Mouse (Mus musculus): ENCODE data around the gene Nsd1.
"Not testable (repeated sequence)": the region's sequence is repeated elsewhere in the genome, so short reads cannot be mapped to it uniquely, and the experiment has no call there.

Nsd1 gene

DNA sequence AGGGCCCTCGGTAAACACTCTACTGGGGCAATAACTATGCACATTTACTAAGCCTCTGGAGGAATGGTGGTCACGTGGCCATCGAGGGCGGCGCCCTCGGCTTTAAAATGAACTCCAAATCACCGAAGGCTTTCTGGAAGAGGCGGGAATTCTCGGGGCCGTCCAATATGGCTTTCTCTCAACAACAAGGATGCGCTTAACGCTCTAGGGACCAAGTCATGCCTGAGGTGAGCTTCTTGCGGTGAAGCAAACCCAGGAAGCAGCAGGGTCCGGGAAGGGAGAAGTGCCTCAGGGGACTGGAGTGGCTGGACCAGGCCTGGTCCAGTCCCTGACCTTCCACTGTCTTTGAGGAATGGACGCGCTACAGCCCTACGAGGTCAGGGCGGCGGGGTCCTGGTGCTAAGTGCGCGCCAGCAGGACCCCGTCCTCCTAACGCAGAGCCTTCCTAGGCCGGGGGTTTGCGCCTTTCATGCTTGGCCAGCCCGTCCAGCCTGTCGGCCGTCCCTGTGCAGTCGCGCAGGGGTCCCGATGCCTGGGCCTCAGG, at the start of gene Nsd1:
Gene Nsd1, plus strand, starts transcription at position 134 of the 544 bp plus-strand sequence.
- peak; percentile 38 to 68 for DNase-seq (ENCODE audit: low spot score in 2 of 2)

DNA sequence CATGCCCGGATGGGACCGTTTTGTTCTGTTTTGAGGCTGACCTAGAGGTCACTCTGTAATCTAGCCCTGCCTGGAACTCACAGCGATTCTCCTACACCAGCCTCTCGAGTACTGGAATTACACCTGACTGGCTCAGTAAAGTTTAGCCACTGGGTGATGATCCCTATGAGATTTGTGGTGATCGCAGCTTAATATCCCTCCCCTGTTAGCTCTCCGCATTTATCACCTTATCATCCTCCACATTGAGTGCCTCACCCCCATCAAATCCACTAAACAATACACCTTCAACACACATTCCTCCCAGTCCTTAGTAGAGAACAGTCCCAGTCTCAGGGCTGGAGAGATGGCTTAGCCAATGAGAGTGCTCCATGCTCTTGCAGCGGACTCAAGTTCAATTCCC, 47.2 kb upstream of the Nsd1 start:
- no peak for DNase-seq (ENCODE audit: low spot score in 2 of 2)

DNA sequence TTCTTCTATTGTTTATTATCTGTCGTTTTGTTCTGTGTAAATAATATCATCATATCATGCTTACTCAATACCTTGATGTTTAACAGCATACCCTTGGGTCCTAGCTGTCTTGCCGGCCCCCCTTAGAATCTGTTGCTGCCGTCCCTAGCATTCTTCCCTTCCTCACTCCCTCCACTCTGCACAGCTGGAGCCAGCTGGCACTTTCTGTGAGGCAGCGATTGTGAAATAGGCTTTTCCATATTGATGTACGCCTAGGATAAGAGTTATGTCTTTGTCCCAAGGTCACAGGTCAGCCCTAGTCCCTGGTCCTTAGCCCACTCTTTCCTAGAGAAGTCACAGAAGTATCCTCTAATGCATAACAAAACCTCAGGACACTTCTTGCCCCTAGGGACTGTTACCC, 46.0 kb upstream of the Nsd1 start:
- no peak for DNase-seq (ENCODE audit: low spot score in 2 of 2)

DNA sequence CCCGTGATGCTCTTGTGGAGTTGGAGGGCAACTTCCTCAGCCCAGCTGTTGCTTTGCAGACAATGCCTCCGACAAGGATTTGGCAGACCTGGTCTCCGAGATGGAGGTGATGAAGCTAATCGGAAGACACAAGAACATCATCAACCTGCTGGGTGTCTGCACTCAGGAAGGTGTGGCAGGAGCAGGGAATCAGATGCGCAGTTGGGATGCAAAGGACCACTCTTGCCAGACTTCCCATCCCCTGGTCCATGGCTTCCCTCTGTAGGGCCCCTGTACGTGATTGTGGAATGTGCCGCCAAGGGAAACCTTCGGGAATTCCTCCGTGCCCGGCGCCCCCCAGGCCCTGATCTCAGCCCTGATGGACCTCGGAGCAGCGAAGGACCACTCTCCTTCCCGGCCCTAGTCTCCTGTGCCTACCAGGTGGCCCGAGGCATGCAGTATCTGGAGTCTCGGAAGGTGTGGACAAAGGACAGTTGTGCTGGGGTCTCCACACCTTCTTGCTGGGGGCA, 43.7 kb upstream of the Nsd1 start:
- no peak for DNase-seq (ENCODE audit: low spot score in 2 of 2)

DNA sequence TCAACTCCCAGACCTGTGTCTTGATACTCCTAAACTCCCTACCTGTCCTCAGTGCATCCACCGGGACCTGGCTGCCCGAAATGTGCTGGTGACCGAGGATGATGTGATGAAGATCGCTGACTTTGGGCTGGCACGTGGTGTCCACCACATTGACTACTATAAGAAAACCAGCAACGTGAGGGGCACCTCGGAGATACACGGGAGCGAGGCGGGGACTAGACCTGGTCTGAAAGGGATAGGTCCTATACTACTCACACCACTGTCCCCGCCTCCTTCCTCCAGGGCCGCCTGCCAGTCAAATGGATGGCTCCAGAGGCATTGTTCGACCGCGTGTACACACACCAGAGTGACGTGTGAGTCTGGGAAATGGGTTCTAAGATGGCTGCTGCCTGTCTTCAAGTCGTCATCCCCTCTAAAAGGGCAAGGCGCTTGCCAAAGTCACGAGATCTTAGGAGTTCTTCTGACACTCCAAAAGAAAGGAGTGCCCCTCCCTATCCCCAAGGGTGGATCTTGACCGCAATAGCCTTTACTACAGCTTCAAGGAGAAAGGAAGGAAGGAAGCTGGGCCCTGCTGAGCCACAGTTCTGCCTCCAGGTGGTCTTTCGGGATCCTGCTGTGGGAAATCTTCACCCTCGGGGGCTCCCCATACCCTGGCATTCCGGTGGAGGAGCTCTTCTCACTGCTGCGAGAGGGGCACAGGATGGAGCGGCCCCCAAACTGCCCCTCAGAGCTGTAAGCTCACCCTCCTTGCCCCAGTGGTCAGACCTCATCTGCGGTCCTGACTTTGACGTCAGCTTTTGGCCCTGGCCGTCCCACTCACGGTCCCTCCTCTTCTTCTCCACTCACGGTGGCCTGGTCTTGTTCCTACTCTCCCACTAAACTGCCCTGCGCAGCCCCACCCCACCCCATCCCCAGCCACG, 42.5 kb upstream of the Nsd1 start:
- DNase-seq (ENCODE audit: low spot score in 2 of 2) = no peak

DNA sequence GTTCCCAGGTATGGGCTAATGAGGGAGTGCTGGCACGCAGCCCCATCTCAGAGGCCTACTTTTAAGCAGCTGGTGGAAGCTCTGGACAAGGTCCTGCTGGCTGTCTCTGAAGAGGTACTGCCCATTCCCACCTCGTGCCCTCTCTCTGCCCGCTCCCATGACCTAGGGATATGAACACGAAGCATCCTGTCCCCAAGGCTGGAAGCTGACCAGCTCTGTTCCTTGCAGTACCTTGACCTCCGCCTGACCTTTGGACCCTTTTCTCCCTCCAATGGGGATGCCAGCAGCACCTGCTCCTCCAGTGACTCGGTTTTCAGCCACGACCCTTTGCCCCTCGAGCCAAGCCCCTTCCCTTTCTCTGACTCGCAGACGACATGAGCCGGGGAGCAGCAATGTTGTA, 41.8 kb upstream of the Nsd1 start:
- no peak for DNase-seq (ENCODE audit: low spot score in 2 of 2)

DNA sequence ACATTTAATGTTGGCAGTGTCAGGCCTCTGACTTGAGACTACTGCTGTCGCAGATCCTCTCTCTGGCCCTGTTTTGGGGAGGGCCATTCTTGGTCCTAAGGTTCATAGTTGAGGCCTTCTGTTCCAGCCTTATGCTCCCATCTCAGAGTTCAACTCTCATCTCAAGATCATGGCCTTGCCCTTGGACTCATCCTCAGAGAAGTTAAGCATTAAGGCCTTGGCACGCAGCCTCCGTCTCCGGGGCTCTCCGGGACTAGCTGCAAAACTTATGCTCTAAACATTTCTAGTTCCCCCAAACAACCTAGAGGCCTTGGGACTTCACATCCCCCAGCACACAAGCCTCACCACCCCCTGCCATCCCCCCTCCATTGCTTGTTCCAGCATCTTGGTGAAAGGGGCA, 41.3 kb upstream of the Nsd1 start:
- no peak for DNase-seq (ENCODE audit: low spot score in 2 of 2)

DNA sequence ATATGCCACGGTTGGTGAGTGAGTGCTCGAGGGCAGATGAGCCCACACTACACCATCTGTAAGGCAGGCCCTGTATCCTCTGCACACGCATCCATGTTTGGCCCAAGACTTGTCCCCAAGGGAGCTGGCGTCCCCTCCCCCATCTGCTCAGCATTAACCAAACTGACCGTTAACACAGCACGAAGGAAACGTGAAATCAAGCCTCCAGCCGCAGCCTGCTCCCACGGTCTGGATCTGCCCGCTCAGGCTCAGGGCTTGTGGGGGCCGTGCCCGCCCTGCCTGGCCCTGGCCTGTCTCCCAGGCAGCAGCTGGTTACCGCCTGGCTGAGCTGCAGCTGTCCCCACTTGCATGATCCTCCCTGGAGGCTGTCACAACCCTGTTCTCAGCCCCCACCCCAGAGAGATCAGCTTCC, 40.6 kb upstream of the Nsd1 start:
- DNase-seq (ENCODE audit: low spot score in 2 of 2) = peak; percentile 62 to 64

DNA sequence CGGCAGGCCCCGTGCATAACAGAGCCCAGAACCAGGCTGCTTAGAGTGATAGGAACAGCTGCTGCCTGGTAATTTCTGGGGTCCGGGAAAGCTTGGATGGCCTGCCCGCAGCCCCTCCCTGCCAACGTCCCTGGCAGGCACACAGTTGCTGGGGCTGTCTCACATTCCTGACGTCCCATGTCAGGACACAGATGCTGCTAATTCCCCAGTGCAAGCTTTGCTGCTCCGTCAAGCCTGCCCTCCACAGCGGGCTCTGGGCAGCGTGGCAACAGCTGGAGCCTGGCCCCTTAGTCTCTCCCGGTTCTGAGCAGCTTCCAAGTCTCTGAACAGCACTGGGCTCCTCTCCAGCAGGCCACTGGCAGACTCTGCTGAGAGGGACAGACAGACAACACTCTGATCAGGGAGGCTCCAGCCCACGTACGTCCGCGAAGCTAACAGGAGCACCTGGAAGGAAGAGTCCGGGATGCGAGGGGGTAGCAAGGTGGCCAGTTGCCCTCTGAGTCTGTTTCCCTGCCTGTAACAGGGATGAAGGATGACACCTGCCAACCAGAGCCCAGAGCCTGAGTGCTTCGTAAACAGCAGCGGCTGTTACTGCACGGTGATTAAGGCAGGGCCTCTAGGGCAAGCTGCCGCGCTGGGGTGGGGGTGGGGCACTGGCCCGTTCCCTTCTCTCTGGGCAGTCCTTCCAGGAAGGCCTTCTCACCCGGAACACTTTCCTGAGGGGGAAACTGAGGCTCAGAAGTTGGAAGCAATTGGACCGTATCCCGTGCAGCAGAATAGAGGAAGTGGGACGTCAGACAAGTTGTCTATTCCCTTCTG, 37.9 kb upstream of the Nsd1 start:
- peak; percentile 79 to 80 for DNase-seq (ENCODE audit: low spot score in 2 of 2)

DNA sequence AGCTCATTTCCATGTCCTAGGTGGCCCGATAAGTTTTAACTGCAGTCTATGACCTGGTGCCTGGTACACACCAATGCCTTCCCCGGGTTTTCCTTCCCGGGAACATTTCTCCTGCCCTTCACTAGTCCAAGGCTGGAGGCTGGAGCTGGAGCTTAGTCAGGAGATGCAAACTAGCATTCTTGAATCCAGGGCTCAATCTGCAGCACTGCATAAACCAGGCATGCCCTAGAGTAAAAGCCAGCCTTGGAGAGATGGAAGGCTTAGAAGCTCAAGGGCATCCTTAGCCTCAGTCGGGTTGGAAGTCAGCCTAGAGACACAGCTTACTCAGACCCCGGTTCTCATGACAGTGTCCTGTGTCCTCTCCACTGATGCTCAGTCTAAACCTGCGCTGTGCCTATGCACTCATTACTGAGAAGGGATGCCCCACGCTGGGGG, 37.2 kb upstream of the Nsd1 start:
- DNase-seq (ENCODE audit: low spot score in 2 of 2) = peak in 1 of 2 experiments; percentile 12

DNA sequence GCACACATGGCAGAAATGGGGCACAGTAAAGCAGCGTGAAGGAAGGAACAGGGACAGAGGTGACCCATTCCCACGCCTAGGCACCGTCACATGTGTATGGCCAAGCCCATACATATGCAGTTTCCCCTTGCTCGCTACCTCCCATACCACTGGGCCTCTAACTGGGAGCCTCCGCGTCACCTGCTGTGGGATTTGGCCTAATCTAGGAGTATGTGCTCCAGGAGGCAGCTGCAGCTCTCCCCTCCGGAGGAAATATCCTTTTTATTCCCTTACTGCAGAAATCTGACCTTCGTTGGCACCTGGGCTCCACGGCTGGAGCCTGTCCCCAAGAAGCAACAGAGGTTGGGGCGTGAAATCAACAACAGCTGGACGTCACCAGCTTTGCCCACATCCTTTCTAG, 35.2 kb upstream of the Nsd1 start:
- DNase-seq (ENCODE audit: low spot score in 2 of 2) = no peak

DNA sequence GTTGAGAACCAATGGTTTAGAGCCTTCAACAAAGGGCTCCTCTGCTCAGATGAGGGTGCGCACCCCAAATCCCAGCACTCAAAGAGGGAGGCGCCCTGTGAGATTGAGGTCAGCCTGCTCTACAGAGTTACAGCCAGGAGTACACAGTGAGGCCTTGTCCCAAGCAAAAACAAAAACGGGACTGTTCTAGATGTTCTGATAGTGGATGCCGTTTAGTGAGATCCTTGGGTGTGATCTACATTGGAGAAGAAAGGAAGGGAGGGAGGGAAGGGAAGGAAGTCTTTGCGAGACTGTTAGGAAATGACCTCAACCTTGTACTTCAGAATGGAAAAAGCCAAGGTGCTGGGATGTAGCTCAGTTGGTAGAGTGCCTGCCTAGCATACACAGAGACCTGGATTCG, 33.3 kb upstream of the Nsd1 start:
- DNase-seq (ENCODE audit: low spot score in 2 of 2) = peak in 1 of 2 experiments; percentile 15

DNA sequence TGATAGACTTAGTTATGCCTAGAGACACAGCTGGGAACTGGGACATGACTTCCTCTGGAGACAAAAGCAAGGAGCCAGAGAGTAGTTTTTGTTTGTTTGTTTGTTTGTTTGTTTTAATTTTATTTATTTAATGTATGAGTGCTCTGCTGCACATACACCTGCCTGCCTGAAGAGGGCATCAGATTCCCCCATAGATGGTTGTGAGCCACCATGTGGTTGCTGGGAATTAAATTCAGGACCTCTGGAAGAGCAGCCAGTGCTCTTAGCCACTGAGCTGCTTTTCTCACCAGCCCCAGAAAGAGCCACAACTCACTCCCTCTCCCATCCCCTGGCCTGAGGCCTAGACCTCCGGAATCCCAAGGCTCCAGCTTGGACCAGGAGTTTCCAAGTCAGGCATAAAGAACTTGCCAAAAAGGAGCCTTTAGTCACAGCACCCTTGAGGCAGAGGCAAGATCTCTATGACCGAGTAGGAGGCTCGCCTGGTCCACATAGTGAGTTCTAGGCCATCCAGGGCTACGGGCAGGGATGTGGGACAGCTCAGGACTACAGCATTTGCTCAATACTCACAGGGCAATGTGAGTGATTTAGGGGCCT, 31.6 kb upstream of the Nsd1 start:
- peak in 1 of 2 experiments; percentile 22 for DNase-seq (ENCODE audit: low spot score in 2 of 2)

DNA sequence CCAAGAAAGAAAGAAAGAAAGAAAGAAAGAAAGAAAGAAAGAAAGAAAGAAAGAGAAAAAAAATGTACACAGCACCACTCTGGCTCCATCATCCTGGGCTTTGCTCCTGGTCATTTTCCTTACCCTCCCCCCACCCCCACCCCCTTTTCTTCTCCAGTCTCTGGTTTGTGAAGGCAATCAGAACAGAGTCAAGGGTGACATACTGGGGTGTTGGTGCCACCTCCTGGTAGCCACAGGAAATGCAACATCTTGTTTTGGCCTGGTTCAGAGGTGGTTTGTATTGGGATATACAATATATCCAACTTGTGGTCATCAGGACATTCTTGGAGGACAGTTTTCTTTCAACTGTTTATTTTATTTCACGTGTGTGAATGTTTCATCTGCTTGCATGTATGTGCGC, 31.0 kb upstream of the Nsd1 start:
- peak; percentile 68 to 77 for DNase-seq (ENCODE audit: low spot score in 2 of 2)

DNA sequence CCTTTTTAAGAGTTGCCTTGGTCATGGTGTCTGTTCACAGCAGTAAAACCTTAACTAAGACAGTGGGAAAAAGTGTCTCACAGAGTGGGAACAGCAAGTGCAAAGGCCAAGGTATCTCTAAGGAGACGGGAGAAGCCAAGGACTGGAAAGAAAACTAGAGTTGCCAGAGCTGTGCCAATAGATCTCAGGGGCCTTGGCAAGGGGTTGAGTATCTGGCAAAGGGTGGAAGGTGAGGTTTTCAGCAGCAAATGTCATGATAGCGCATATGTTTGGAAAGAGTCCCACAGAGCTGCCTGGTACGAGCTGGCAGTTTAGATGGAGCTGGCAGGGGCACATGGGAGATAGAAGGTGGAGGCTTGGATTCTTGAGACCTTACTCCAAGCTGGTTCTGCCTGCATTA, 30.0 kb upstream of the Nsd1 start:
- no peak for DNase-seq (ENCODE audit: low spot score in 2 of 2)

DNA sequence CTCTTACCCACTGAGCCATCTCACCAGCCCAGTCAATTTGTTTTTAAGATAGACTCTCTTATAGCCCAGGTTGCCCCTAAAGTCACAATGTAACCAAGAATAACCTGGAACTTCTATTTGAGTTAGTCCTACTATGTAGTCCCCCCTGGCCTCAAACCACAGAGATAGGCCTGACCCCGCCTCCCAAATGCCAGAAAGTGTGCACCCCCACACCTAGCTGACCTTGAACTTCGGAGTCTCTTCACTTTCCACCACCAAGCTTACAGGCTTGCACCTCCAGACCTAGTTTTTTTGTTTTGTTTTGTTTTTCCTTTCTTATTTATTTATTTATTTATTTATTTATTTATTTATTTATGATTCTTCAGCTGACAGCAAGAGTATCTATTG, 27.8 kb upstream of the Nsd1 start:
- no peak for DNase-seq (ENCODE audit: low spot score in 2 of 2)

DNA sequence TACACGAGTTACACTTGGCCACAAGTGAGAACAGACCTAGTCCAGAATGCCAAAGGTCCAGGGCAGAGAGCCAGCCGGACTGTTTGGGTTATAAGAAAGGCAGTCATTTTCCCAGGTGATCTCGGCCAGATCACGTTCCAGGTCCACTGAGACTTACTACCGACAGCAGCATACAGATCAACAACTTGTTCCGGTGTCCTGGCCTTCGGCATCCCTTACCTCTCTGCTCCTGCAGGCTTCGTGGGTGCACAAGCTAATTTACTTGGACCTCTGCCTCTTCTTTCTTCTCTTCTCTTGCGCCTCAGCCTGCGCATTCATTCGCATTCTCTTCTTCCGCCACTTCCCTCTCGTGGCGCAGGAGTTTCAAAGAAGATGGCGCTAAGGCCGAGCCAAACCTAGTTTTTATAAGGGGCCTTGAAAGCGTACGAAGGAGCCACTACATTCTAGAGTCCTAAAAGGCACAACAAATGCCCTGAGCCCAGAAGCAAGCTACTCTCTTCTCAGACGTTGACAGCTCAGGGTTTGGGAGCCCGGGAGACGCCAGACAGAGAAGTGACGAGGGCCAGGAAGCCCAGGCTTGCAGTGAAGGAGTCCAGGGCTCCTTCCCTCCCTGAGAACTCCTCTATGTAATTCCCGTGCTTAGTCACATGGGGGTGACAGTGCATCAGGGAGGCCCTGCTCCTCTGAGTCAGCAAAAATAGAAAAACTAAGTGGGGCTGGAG, 27.2 kb upstream of the Nsd1 start:
- DNase-seq (ENCODE audit: low spot score in 2 of 2) = peak; percentile 73 to 78

DNA sequence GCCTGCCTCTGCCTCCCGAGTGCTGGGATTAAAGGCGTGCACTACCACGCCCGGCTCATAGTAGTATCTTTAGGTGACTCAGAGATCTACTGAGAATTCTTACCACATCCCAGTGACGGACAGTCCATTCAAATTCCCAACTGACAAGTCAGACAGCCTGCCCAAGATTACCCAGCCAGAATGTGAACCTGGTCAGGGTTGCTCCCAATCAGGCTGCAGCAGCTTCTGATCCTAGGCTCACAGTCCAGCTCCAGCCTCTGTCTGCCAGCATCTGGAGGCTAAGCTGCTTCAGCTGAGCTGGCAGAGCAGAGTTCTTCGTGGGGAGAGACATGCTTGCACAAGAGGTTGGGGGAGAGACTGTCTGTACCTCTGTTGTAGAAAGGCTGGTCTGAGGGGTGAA, 26.2 kb upstream of the Nsd1 start:
- DNase-seq (ENCODE audit: low spot score in 2 of 2) = no peak

DNA sequence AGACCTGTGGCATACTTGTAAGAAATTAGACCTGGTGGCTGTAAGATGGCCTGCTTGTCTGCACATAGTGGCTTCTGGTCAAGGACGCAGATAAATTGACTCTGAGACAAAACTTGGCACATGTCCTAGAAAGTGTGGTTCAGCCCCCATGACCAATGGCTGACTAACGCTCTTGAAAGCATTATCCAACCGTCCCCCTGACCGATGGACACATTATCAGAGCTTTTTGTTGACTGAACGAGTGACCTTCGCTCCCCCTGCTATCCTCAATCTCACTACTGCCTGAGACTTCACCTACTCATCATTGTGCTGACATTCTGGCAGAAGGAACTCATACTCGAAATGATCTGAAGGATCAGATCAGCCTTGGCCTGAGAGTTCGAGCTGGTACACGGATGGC, 22.5 kb upstream of the Nsd1 start:
- not testable (repeated sequence) for DNase-seq (ENCODE audit: low spot score in 2 of 2)

DNA sequence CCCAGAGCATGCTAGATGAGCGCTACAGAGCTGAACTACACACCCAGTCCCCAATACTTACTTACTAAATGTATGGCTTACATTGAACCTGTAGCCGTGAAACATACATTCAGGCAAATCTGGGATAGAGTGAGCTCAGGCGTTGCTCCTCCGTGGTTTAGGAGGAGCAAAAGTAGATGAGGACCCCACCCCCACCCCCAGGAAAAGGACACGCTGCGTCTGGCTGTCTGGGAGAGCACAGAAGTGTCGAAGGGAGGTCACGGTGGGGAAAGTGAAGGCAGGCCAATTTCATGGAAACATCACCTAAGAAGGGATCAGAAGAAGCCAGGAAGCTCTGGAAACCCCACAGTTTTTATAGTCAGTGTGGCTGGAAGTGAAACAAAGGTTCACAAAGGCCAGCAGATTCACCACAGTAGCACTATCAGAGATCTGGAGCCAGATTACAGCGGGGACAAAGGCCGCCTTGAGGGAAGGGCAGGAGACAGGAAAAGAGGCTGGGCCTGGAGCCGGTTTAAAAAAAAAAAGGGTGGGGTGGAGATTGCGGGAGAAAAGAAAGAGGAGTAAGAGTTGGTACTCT, 20.0 kb upstream of the Nsd1 start:
- DNase-seq (ENCODE audit: low spot score in 2 of 2) = no peak

All from right cerebral cortex, postnatal 10 days (tissue).